Mouse (Mus musculus): ENCODE results near the gene Xab2.

The Xab2 gene

GRCm38 (mm10) chr8:3621199-3621970, at the start of gene Xab2, which contains the start of gene Pet100:
Xab2 (minus strand) TSS chr8:3621316.
Pet100 (plus strand) TSS chr8:3621548.
- DNase-seq (ENCODE audit: extremely low read depth, low read depth) = peak; percentile 99

GRCm38 (mm10) chr8:3670388-3670787, 49.3 kb upstream of the Xab2 start:
- no peak for DNase-seq (ENCODE audit: extremely low read depth, low read depth)

GRCm38 (mm10) chr8:3665507-3665906, 44.4 kb upstream of the Xab2 start, which contains the start of gene Mcemp1:
Mcemp1 (plus strand) TSS chr8:3665754.
- no peak for DNase-seq (ENCODE audit: extremely low read depth, low read depth)

- no peak for DNase-seq (ENCODE audit: extremely low read depth, low read depth)
Measured at GRCm38 (mm10) chr8:3664405-3664804, 43.3 kb upstream of the Xab2 start.

- DNase-seq (ENCODE audit: extremely low read depth, low read depth) = no peak
Measured at GRCm38 (mm10) chr8:3660889-3661288, 39.8 kb upstream of the Xab2 start.

GRCm38 (mm10) chr8:3656725-3657381, 35.7 kb upstream of the Xab2 start:
- DNase-seq (ENCODE audit: extremely low read depth, low read depth) = no peak

- no peak for DNase-seq (ENCODE audit: extremely low read depth, low read depth)
Measured at GRCm38 (mm10) chr8:3655526-3655925, 34.4 kb upstream of the Xab2 start, which contains the start of gene Retn. Retn (plus strand) TSS chr8:3655770.

GRCm38 (mm10) chr8:3654726-3655508, 33.8 kb upstream of the Xab2 start:
- DNase-seq (ENCODE audit: extremely low read depth, low read depth) = no peak

- no peak for DNase-seq (ENCODE audit: extremely low read depth, low read depth)
Measured at GRCm38 (mm10) chr8:3652845-3653244, 31.7 kb upstream of the Xab2 start.

- DNase-seq (ENCODE audit: extremely low read depth, low read depth) = no peak
Measured at GRCm38 (mm10) chr8:3648990-3649389, 27.9 kb upstream of the Xab2 start.

- DNase-seq (ENCODE audit: extremely low read depth, low read depth) = no peak
Measured at GRCm38 (mm10) chr8:3648268-3648667, 27.2 kb upstream of the Xab2 start.

GRCm38 (mm10) chr8:3647561-3647960, 26.4 kb upstream of the Xab2 start:
- no peak for DNase-seq (ENCODE audit: extremely low read depth, low read depth)

GRCm38 (mm10) chr8:3646824-3647531, 25.9 kb upstream of the Xab2 start:
- DNase-seq (ENCODE audit: extremely low read depth, low read depth) = no peak

- DNase-seq (ENCODE audit: extremely low read depth, low read depth) = peak; percentile 44
Measured at GRCm38 (mm10) chr8:3645804-3646203, 24.7 kb upstream of the Xab2 start.

- no peak for DNase-seq (ENCODE audit: extremely low read depth, low read depth)
Measured at GRCm38 (mm10) chr8:3631478-3631875, 10.4 kb upstream of the Xab2 start.

- no peak for DNase-seq (ENCODE audit: extremely low read depth, low read depth)
Measured at GRCm38 (mm10) chr8:3630647-3631477, 9.7 kb upstream of the Xab2 start, which contains the start of gene Stxbp2. Stxbp2 (plus strand) TSS chr8:3630955.

- DNase-seq (ENCODE audit: extremely low read depth, low read depth) = no peak
Measured at GRCm38 (mm10) chr8:3628014-3628413, 6.9 kb upstream of the Xab2 start.

- peak; percentile 79 for DNase-seq (ENCODE audit: extremely low read depth, low read depth)
Measured at GRCm38 (mm10) chr8:3626971-3627370, 5.9 kb upstream of the Xab2 start.

GRCm38 (mm10) chr8:3625445-3625844, 4.3 kb upstream of the Xab2 start, which contains the start of gene Pcp2:
Pcp2 (minus strand) TSS chr8:3625545.
- DNase-seq (ENCODE audit: extremely low read depth, low read depth) = no peak

- DNase-seq (ENCODE audit: extremely low read depth, low read depth) = no peak
Measured at GRCm38 (mm10) chr8:3622119-3622518, 1.0 kb upstream of the Xab2 start.

Data from MEL-GATA-1-ER (cell line).